Mouse (Mus musculus) 3T3-L1 (cell line): ENCODE data around the gene Tspan12.
"Not testable (repeated sequence)": the region's sequence is repeated elsewhere in the genome, so short reads cannot be mapped to it uniquely, and the experiment has no call there.

ENCODE experiments used
- DNase-seq: peaks from one replicate; pipeline ENCODE4 v3.0.0-alpha.2; 2015; ENCODE audit warnings: low read depth, low spot score

The Tspan12 gene

DNA sequence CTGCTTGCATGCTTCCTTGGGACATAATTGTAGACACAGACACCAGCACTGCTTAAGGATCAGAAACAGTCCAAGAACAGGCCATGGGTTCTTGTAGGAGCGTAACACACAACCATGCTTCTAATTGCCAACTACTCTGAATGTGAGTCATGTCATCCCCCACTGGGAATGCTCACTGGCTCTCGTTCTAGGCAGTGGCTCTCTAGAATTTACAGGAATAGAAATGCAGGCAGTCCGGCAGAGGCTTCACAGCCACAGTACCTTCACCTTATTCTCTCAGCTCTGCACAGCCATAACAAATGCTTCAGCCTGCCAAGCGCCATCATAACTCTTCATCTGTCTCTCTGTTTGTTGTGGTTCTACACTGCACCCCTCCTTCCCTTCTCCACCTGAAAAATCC is 23.9 kb downstream of the Tspan12 start:
- DNase-seq, result no peak

DNA sequence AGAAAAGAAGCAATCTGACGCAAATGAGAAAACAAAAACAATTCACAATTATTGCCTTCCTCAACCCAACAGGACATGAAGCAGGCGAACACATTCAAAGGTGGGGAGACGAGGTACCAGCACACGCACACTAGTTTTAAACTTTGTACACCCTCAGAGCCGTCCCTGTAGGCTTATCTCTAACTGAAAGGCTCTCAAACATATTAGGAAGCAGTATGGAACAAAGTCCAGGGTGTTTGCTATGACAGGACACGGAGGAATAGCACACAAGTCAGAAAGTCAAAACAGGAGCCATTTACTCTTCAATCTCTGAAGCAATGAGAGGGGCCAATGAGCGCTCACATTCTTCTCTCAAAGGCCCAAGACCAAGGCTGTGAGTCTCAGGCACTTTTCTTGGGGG is 24.3 kb downstream of the Tspan12 start:
- no peak for DNase-seq

GRCm38 (mm10) chr6:21823694-21824093 is 28.6 kb downstream of the Tspan12 start:
- no peak for DNase-seq

DNA sequence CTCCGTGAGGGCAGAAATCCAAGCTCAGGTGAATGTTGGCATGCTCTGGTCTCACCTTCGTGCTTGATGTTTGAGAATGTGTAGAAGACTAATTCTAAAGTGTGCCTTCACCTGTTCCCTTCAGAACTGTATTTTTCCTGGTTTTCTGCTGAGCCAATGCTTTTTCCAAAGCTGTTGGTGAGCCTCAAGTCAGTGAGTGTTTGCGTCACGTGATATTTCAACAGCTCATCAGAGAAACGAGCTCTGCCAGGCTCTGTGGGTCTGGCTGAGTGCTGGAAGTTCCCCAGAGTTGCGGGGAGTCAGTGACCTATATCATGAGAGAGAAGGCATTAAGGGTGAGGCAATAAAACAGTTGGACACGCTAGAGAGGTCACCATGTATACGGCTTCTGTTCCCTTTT is 29.0 kb downstream of the Tspan12 start:
- DNase-seq, result no peak

DNA sequence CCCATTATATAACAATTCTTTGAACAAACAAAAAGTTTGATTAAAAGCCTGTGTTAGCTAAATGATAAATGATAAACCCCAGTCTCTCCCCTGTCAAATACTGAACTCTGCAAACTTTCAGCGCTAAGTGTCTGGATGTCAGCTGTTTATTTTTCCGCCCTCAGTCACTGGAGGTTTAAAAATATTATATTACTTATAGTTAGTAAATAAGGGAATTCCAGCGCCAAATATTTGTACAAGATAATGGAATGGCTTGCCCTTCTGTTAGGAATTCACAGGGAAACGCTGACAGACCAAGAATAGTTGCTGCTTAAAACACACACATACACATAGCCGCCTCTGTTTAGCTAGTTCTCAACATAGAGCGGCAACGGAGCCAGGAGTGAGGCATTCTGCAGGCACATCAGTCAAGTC is 29.6 kb downstream of the Tspan12 start:
- DNase-seq, result no peak

DNA sequence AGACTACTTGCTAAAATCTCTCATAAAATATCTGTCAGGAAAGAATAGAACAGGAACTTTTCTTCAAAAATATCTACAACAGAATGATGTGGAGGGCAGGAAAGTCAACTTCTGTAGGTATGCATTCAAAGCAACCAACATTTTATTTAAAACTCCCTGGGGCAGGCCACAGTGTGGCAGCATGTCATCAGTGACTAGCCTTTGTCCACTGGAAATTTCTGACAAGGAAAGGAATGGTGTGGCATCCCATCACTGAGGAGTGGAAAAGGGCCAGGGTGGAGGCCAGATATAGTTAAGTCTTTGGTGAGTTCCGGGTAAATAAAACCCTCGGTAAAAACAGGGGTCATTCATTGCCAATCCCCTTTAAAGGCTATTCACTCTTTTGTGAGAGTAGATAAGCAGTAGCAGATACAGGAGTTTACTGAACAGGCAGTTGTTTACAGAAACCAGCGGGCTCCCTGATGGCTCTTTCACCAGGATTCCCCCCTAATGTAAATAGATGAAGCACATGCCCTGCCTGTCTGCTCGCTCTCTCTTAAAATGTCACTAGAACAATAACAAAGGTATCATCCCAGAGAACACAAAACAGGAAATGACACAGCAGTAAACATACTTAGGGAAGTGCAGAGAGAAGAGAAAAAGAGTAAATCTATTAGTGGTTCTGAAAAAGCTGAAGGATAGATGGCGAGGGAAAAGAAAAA is 34.1 kb downstream of the Tspan12 start:
- DNase-seq, result peak; percentile 35

- no peak for DNase-seq
Measured at GRCm38 (mm10) chr6:21806005-21806404, 46.3 kb downstream of the Tspan12 start.

DNA sequence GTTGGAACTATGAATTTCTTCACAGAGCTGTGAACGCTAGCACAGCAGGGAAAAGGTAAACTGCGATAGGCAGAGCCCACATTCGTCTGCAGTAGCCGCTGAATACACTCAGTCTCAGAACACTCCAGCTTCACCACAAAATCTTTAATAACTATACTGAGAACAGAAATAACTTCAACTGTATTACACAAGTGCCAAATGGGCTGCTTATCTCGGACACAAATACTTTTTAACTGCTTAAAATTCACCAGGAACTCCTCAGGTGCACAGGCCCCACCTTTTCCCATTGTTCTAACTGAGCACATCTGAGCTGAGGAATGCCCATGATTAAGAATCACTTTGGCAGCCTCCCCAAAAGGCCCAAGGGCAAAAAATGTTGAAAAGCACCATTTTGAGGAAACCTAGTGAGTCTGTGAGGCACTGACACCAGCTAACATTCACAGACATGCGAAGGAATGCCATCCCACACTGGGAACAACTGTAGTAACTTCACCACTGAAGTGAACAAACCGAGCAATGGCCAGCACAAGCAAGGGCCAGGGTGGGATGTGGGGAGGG is 47.2 kb downstream of the Tspan12 start:
- DNase-seq, result peak; percentile 39

DNA sequence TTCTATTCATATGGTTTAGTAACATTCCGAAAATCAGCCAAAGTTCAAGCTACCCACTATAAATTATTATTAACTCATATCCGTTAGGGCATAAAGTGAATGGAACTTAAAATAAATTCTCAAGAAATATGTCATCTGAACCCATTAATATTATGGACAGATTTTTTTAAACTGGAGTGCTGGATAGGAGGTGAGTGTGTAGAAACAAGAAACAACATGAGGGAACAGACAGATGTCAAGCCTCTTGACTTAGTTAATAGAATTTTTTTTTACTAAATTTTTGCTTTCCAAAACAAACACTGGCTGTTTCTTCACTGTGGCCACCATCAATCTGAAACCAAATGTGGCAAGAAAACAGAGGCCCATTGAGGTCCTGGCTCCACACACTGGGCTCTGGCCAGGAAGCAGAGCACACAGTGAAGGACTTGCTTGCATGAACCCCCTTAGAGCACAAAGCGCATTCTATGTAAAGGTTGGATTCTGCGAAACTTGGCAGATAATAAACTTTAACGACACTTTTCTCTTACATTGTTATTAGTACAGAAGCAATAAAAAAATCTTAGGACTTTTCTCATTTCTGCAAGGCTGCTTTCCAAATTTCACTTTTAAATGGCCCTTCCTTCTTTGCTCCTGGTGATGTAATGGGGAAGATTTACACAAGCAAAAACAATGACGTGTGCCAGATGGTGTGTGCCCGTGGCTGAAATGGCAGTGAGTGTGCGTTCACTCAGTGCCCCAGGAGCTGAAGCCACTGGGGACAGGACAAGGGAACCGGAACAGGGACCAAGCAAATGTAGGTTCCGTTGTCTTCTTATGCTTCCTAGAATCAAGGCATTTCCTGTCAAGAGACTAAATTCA is 48.6 kb downstream of the Tspan12 start:
- DNase-seq, result no peak

DNA sequence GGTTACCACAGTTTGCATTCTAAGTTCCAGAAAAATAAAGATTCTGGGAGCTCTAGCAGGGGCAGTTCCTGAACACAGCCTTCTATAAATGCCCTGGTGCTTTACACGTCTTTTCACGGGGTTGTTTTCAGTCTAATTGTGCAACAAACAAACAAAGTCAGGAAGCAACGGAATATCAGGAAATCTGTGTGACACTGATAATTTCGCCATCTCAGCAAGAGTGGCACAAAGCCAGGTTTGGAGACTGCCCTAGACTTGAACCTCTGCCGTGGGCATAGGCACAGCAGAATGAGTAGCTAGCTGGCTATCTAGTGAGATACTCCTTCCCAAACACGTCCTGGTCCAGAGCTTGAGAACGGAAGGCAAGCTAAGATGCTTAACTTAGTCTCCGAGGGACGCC is 53.7 kb downstream of the Tspan12 start:
- DNase-seq, result no peak

DNA sequence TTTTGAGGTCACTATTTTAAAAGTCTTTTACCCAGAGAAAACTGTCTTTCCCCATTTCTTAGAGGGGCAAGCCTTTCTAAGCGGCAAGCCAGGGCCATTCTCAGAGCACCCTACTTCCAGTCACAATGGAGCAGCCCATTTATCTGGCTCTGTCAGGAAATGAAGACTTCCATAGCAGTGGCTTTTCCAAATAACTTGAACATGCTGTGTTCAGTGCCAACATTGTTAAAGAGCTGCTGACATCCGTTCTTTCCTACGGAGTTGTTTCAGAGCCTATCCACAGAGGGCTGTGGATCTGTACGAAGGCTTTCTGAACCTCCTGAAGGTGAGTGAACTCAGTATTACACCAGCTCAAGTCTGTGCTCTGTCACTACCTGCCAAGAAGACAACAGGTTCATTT is 55.2 kb downstream of the Tspan12 start:
- no peak for DNase-seq

GRCm38 (mm10) chr6:21796413-21796812 is 55.9 kb downstream of the Tspan12 start:
- no peak for DNase-seq

- DNase-seq, result no peak
Measured at GRCm38 (mm10) chr6:21795410-21795809, 56.9 kb downstream of the Tspan12 start.

GRCm38 (mm10) chr6:21795072-21795407 is 57.3 kb downstream of the Tspan12 start:
- DNase-seq, result peak; percentile 90

DNA sequence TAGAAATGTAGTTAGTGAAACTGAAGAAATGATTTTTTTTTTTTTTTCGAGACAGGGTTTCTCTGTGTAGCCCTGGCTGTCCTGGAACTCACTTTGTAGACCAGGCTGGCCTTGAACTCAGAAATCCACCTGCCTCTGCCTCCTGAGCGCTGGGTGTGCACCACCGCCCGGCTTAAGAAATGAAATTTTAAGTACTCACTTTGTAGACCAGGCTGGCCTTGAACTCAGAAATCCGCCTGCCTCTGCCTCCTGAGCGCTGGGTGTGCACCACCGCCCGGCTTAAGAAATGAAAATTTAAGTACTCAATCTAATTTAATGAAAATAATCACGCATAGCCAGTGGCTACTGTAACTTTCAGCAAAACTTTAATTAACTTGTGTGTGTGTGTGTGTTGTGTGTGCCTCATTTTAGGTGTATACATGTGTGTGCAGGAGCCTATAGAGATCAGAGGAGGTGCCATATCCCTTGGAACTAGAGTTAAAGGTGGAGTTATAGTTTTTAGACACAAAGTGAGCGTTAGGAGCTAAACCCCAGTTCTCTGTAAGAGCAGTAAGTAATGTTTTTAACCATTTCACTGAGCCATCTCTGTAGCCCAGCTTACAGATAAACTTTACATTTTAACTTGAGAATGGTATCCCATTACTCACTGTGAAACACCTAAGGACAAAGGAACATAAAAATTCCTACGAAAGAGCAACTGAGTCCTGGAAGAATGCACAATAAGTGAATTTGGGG is 57.8 kb downstream of the Tspan12 start:
- DNase-seq, result no peak

DNA sequence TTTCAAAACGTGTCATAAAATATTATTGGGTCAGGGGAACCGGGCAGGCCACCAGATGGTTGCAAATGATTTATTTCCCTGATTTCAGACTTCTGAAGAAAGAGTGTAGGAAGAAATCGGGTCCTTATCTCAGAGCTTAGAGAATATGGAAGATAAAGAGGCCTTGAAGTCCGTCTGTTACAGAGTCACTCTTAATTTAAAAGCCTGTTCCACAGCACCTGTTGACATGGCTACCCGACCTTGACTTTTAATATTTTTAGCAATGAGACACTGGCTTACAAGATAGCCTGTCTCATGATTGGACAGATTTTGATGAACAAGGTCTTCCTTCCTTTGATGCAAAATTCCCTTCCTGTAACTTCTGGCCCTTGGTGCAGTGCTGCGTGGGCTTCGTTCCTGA is 61.0 kb downstream of the Tspan12 start:
- DNase-seq, result no peak

- no peak for DNase-seq
Measured at GRCm38 (mm10) chr6:21790550-21791086, 61.7 kb downstream of the Tspan12 start.

DNA sequence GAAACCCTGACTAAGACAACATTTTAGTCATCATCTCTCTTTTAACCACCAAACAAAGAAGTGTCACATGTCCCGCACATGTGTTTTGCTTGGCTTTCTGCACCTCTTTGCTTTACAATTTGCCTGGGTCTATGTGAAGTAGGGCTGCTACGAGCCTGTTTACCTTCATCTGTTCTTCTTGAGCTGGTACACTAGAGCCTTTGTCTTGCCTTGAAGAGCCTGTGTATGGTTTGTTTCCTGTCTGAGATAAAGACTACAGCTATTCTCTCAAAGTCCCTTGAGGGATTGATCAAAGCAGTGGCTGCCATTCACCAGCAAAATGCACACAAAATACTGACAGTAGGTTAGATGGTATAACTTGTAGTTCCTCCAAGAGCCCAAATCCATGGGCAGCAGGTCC is 62.3 kb downstream of the Tspan12 start:
- DNase-seq, result no peak

GRCm38 (mm10) chr6:21789582-21789981 is 62.7 kb downstream of the Tspan12 start:
- DNase-seq, result not testable (repeated sequence)

DNA sequence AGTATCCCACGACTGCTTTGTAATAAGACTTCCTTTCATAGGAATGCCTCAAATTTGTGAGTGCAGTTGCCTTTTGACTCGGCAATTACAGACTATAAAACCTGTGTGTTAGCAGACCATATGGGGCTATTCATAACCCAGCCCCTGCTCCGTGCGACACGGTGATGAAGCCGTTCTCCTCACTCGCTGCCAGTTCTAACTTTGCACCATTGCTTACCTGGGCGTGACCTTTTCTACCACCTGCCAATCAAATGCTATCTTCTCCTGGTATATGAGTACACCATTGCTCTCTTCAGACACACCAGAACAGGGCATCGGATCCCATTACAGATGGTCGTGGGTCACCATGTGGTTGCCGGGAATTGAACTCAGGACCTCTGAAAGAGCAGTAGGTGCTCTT is 64.6 kb downstream of the Tspan12 start:
- DNase-seq, result no peak

DNA sequence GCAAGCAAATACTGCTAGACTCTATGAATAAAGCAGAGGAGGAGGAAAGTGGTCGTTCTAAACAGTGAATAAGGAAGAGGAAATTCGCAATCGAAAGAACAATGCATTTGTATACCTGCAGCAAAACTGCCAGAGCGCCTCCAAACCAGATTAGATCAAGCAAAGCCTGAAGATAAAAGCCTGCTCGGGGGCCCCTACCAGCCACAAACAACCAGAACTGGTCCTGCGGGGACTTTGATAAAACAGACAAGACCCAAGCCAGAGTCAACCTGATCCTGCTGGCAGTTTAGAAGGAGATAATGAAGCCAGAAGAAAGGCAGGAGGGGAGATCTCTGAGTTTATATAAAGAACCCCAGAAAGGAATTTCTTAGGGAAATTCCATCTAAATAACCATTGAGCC is 65.0 kb downstream of the Tspan12 start:
- DNase-seq, result no peak
